Mouse (Mus musculus) adrenal gland, adult 2 months (tissue): ENCODE measurements at regions not wholly inside any gene's neighbourhood (a gene's known extent, or its start where the extent isn't known, plus 50 kb on each side); places are given as distances from the start of the nearest gene placed in this dataset.
A peak's percentile ranks its signal among the peaks of the same experiment; 100 is the strongest.
"Not testable (repeated sequence)": the region's sequence is repeated elsewhere in the genome, so short reads cannot be mapped to it uniquely, and the experiment has no call there.

Experiments used
- DNase-seq: peaks from one replicate; pipeline ENCODE4 v3.0.0; 2021

DNA sequence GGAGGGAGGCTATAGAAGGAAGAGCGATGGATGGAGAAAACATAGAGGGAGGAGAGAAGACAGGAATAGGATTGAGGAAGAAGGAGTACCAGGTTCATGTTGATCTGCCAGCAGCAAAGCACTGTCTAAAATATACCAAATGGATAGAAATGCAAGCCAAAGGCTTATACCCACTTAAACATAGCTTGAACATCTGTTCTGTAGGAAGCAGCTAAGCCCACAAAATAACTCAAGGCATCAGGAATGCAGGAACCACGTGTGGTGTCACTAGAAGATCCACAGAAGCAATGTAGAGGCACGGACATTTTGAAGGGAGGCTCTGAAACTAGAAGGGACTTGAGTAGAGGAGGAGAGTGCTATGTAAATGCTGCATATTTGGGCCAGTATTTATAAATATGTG is 78.9 kb downstream of the Smgc start:
- DNase-seq: no peak

DNA sequence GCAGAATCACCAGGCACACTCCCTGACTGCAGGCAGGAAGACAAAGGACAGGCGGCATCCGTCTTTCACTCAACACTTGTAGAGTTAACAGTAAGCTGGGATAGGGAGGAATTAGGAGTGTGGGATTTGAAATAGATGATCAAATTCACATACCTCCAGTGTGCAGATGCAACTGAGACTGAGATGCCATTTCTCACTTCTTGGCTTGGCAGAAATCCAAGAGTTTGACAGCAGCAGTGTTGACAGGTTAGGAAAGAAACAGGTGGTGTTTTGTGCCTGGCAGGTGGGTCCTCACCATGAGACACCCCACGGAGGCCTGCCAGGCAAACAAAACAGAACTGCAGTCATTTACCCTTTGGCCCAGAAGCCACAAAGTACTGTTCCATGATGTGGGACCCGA is 79.8 kb downstream of the Smgc start:
- DNase-seq: no peak

GRCm38 (mm10) chr15:91924542-91924941 is 86.5 kb downstream of the Smgc start:
- no peak for DNase-seq

- no peak for DNase-seq
These were observed 89.4 kb downstream of the Smgc start for GRCm38 (mm10) chr15:91927492-91927891.

DNA sequence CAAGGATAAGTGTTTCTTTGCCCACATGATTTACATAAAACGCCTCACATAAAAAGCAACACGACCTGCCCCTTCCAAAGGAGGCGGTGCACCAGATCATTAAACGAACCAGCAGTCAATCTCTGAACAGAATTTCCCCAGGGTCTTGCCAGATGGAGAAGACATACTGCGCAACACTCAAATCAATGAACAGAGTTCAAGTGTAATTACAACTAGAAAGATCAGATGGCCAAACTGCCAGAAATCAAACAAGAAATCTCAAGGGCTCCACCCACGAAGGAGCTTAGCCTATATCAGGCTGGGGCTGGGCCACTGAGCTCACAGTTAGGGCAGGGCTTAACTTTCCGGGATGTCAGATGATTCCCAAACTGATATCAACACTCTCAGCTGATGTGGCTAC is 90.4 kb downstream of the Smgc start:
- DNase-seq: no peak

DNA sequence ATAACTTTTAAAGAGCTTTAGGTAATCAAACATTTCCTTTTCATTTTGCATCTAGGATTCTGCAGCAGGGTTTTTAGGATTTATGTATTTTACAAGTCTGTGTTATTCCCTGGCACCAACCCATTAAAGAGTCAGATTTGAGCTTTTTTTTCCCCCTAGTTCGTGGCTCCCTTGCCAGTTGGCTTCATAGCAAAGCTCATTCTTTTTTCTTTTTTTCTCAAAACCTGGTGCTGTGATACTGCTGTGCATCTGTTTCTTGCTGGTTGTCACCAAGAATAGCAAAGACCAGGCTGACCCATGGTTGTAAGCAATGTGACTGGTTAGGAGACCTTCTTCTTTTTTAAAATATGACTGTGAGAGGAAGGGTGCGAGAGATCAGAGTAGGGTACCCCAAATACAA is 93.7 kb upstream of the Cntn1 start:
- DNase-seq: no peak

DNA sequence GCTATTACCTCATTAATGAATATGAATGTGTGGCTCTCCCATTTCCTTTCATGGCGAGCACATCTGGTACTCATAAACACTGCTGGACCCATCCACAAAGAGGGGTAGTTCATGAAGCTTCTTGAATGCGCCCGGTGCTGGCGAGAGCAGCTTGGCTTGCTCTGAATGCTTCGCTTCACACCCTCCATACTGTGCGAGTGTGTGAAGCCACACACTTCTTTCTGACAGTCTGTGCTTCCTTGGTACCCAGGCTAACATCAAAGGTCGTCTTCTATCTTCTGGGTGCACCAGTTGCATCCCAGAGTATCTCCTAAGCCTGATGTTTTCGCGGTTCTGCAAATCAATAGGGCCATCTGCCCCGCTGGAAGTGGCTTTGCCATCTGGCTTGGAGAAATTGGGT is 85.8 kb upstream of the Cntn1 start:
- no peak for DNase-seq

GRCm38 (mm10) chr15:91969378-91969777 is 81.6 kb upstream of the Cntn1 start:
- peak; percentile 45 for DNase-seq

DNA sequence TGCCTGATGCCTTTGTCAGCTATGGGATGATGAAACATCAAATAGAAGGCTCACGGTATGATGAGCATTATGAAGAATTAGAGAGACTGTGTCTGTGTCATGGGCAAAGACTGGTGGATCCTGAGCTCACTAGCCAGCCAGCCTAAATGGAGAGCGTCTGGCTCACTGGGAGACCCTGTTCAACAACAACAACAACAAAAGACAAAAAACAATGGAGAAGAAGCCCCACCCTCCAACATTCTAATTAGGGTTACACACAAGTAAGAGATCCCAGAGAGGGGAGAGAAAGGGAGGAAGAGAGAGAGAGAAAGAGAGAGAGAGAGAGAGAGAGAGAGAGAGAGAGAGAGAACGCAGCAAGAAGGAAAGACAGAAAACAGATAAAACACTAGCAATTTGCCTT is 79.6 kb upstream of the Cntn1 start:
- DNase-seq: no peak

DNA sequence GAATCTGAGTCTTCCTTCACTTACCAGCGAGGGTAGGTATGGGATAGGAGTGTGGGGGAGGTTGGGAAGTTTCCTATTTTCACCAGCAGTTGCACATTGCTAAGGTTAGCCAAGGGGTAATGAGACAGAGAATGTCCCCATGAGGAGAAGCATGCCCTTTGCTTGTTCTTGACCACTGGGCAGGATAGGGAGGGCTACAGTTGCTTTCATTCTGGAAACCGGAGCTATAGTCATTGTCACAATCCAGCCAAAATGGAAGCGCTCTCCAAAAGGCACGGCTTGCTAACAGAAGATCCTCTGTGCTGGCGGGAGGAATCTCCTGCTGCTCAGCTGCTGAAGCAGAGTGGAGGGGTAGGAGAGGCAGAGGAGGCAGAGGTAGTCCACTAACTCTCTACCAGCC is 79.1 kb upstream of the Cntn1 start:
- DNase-seq: no peak

- no peak for DNase-seq
These were observed 75.4 kb upstream of the Cntn1 start for GRCm38 (mm10) chr15:91975606-91976005.

- not testable (repeated sequence) for DNase-seq
These were observed 67.8 kb upstream of the Cntn1 start for GRCm38 (mm10) chr15:91983186-91983585.

DNA sequence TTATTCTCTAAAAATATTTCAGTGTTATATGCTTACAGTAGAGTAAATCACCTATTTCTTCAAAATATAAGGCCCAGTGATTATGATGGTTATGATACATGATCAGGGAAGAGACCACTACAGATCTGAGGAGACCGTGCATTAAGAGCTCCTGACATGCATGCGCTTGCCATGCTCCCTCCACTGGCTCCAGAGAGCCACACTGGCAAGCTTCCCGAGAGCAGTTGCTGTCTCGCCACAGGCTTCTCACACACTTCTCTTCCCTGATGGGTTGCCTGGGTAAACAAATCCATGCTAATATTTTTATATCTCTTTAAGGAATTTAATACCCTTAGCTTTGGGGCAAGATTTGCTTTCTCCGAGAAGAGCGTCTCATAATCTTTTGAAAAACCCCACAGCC is 50.9 kb upstream of the Cntn1 start:
- DNase-seq: no peak
